Mouse (Mus musculus): ENCODE results near the gene Fbxo8.

DNA sequence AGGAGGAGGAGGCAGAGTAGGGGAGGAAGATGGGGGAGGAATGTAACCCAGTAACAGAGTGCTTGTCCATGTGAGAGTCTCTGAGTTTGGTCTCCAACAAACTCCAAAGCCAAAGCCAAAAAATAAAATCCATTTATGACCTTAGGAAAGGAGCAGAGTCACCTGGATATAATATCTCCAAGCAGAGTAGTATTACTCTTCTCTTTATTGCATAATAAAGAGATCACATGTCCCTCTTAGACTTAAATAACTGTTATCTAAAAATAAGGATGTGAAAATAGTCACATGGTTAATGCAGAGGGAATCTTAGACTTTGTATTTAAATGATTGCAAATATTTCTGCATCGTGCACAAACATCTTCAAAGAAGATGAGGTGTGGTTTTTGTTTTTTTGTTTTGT is 63.3 kb downstream of the Fbxo8 start:
- no peak for TF ChIP-seq CTCF (IDR thresholded peaks at IDR 0.05; ENCODE audit: extremely low read depth, insufficient read depth, low read length)
- TF ChIP-seq POLR2A (IDR thresholded peaks at IDR 0.05; ENCODE audit: extremely low read depth, insufficient read depth, low read length), result no peak

Measured in cortical plate, adult 2 months (tissue).